Mouse (Mus musculus): ENCODE data around the gene Ube2q1.

GRCm38 (mm10) chr3:89796358-89796757, 22.9 kb downstream of the Ube2q1 start:
- TF ChIP-seq POLR2A (IDR thresholded peaks at IDR 0.05; ENCODE audit: low read depth, low read length) = no peak
- no peak for TF ChIP-seq CTCF (IDR thresholded peaks at IDR 0.05; ENCODE audit: extremely low read depth, insufficient read length, insufficient replicate concordance, low read depth, low read length)
